Mouse (Mus musculus): ENCODE results near the gene Rrnad1.

GRCm38 (mm10) chr3:87947056-87947810, 16.7 kb upstream of the Rrnad1 start:
- TF ChIP-seq GATA1 (IDR thresholded peaks at IDR 0.05; ENCODE audit: low read length) (no peak), TAL1 (IDR thresholded peaks at IDR 0.05; ENCODE audit: low read length) (no peak)

Measured in erythroblast, embryonic 14.5 days (primary cell).